ENCODE assay signal across 17 mouse cellular contexts in genomic region chr9:123991312-123991906, GRCm38 (mm10). TPM values are rescaled to one million over a fixed set of nuclear protein-coding genes. Genes with fewer than 3 reads are reported as not detected.
A peak's percentile ranks its signal among the peaks of the same experiment; 100 is the strongest.
DNase-seq lines count a peak whose midpoint lies in the region; ATAC-seq and TF ChIP-seq lines count a peak whose summit lies in the region.
"Had no signal": no experiment of that assay in that cellular context is flagged by ENCODE, and none has a peak within 500 bp of the region (broad histone marks: within the 10 kb centered on the region; RNA-seq: fewer than 3 reads in every experiment).

No protein-coding gene starts in this region.

- peaks cover 9 to 12% of the 10 kb centered on the region in 2 experiments for H3K4me1 ChIP-seq in liver, embryonic 14.5 days (replicated peaks; ENCODE audit: control insufficient read depth in 2 of 2, insufficient read depth in 2 of 2, low read length in 1 of 2)
- H3K4me1 ChIP-seq in midbrain, embryonic 14.5 days (ENCODE audit: control insufficient read depth, insufficient read depth, low read length), result no peaks in the 10 kb centered on the region
- no peaks in the 10 kb centered on the region for H3K4me1 ChIP-seq in cerebellum, adult 2 months (ENCODE audit: control insufficient read depth, insufficient read depth, low read length)
- H3K4me1 ChIP-seq: heart, embryonic 15.5 days; limb, embryonic 13.5 days had no signal

- TF ChIP-seq POLR2A in cerebellum, adult 2 months (IDR thresholded peaks at IDR 0.05; ENCODE audit: borderline replicate concordance, insufficient read depth, low read length), result no peak

- TF ChIP-seq CTCF in layer of hippocampus, adult 2 months (conservative IDR thresholded peaks at IDR 0.05), result no peak
- TF ChIP-seq CTCF in liver, embryonic 14.5 days (IDR thresholded peaks at IDR 0.05; ENCODE audit: low read depth), result no peak
- TF ChIP-seq CTCF in cerebellum, adult 2 months (IDR thresholded peaks at IDR 0.05; ENCODE audit: borderline replicate concordance, insufficient read depth, low read depth, low read length), result no peak

- no peaks in the 10 kb centered on the region for H3K9me3 ChIP-seq in liver, embryonic 14.5 days (ENCODE audit: control insufficient read depth, low read length)
- no peaks in the 10 kb centered on the region for H3K9me3 ChIP-seq in midbrain, embryonic 14.5 days (ENCODE audit: control insufficient read depth, low read length)
- H3K9me3 ChIP-seq: heart, embryonic 15.5 days; limb, embryonic 13.5 days had no signal

- no peak overlapping the region for H3K4me3 ChIP-seq in layer of hippocampus, adult 2 months
- no peak overlapping the region for H3K4me3 ChIP-seq in liver, embryonic 14.5 days (ENCODE audit: insufficient read depth in 1 of 2, low read depth in 2 of 2, low read length in 2 of 2)
- no peak overlapping the region for H3K4me3 ChIP-seq in midbrain, embryonic 14.5 days (replicated peaks; ENCODE audit: low read depth, low read length)
- no peak overlapping the region for H3K4me3 ChIP-seq in cerebellum, adult 2 months (replicated peaks; ENCODE audit: insufficient read depth, low read depth, low read length)
- H3K4me3 ChIP-seq: heart, embryonic 15.5 days; limb, embryonic 13.5 days had no signal

- no peaks in the 10 kb centered on the region for H3K36me3 ChIP-seq in liver, embryonic 14.5 days (replicated peaks; ENCODE audit: control insufficient read depth, insufficient read depth, low read depth)
- no peaks in the 10 kb centered on the region for H3K36me3 ChIP-seq in midbrain, embryonic 14.5 days (ENCODE audit: control insufficient read depth, insufficient read depth, low read length)
- H3K36me3 ChIP-seq: heart, embryonic 15.5 days; limb, embryonic 13.5 days had no signal

- H3K27me3 ChIP-seq in liver, embryonic 14.5 days (ENCODE audit: control insufficient read depth, insufficient read depth, low read length), result no peaks in the 10 kb centered on the region
- no peaks in the 10 kb centered on the region for H3K27me3 ChIP-seq in midbrain, embryonic 14.5 days (ENCODE audit: control insufficient read depth, insufficient read depth, low read length)
- no peaks in the 10 kb centered on the region for H3K27me3 ChIP-seq in cerebellum, adult 2 months (ENCODE audit: control insufficient read depth, insufficient read depth, low read length)
- H3K27me3 ChIP-seq: heart, embryonic 15.5 days; limb, embryonic 13.5 days had no signal

- no peak overlapping the region for H3K4me2 ChIP-seq in liver, embryonic 14.5 days (ENCODE audit: low read depth)
- no peak overlapping the region for H3K4me2 ChIP-seq in midbrain, embryonic 14.5 days (ENCODE audit: low read length)
- H3K4me2 ChIP-seq: heart, embryonic 15.5 days; limb, embryonic 13.5 days had no signal

- peak; percentile 9 to 10 for DNase-seq in layer of hippocampus, adult 2 months (ENCODE audit: low spot score in 2 of 2)
- DNase-seq in layer of hippocampus, postnatal 14 days (ENCODE audit: low spot score in 2 of 2), result no peak
- peak; percentile 18 for DNase-seq in A20 (ENCODE audit: low read depth, low spot score)
- peak; percentile 5 to 69 for DNase-seq in frontal cortex, postnatal 36 days (ENCODE audit: low spot score in 2 of 2)
- no peak for DNase-seq in liver, embryonic 14.5 days (ENCODE audit: low read depth in 3 of 3, low spot score in 3 of 3)
- no peak for DNase-seq in lung, postnatal 10 days
- no peak for DNase-seq in midbrain, embryonic 14.5 days
- no peak for DNase-seq in cerebellum, adult 2 months
- DNase-seq: adrenal gland, adult 2 months; embryo, embryonic 11 days; kidney, postnatal 10 days; lung, postnatal 36 days; thymus, postnatal 4 days had no signal

- H3K9ac ChIP-seq in liver, embryonic 14.5 days (replicated peaks), result no peak overlapping the region
- H3K9ac ChIP-seq in midbrain, embryonic 14.5 days (replicated peaks; ENCODE audit: low read length), result no peak overlapping the region
- H3K9ac ChIP-seq: heart, embryonic 15.5 days; limb, embryonic 13.5 days had no signal

- TF ChIP-seq EP300 in liver, embryonic 14.5 days (IDR thresholded peaks at IDR 0.05; ENCODE audit: low read depth), result no peak

- ATAC-seq in liver, embryonic 14.5 days (ENCODE audit: insufficient read depth), result peak; percentile 57; the same call in 1 of the 2 replicates
- no peak for ATAC-seq in midbrain, embryonic 14.5 days (ENCODE audit: low FRiP score, low TSS enrichment)
- ATAC-seq: hindbrain, embryonic 16.5 days had no signal

- H3K27ac ChIP-seq in layer of hippocampus, adult 2 months, result no peak overlapping the region
- H3K27ac ChIP-seq in liver, embryonic 14.5 days, result no peak overlapping the region
- no peak overlapping the region for H3K27ac ChIP-seq in midbrain, embryonic 14.5 days (replicated peaks; ENCODE audit: low read depth, low read length)
- H3K27ac ChIP-seq in cerebellum, adult 2 months (ENCODE audit: insufficient read depth, low read length), result no peak overlapping the region
- H3K27ac ChIP-seq: heart, embryonic 15.5 days; limb, embryonic 13.5 days had no signal

- 0% methylated on average over 1 of the region's 1 CpGs for WGBS in liver, embryonic 14.5 days (ENCODE audit: insufficient replicate concordance)
- 62% methylated on average over 1 of the region's 1 CpGs for WGBS in midbrain, embryonic 14.5 days
- WGBS in cerebellum, adult 2 months, result 67% methylated on average over 1 of the region's 1 CpGs

RNA-seq across cellular contexts. Expression of gene Ccr1l1, which starts 13.2 kb away (rescaled TPM):
- not detected for total RNA-seq in layer of hippocampus, adult 2 months (2021)
- total RNA-seq in layer of hippocampus, postnatal 14 days (2021), result not detected
- 0.04 TPM in 1 of 2 replicates, not detected in the other for polyA plus RNA-seq in liver, embryonic 14.5 days (2012; rRNA removed)
- not detected in 2 replicates for polyA plus RNA-seq in liver, embryonic 14.5 days (2014; fragmentation: Nextera tagmentation; extraction: Ambion mirVana)
- polyA plus RNA-seq in midbrain, embryonic 14.5 days (2014; fragmentation: Nextera tagmentation; extraction: Ambion mirVana), result not detected in 2 replicates
- polyA plus RNA-seq in cerebellum, adult 2 months (2012; rRNA removed), result 0.10 TPM in 1 of 2 replicates, not detected in the other
- total RNA-seq: adrenal gland, adult 2 months; gastrocnemius, adult 8-10 months had no signal
- polyA plus RNA-seq: adrenal gland, adult 2 months; heart, embryonic 15.5 days; hindbrain, embryonic 16.5 days; limb, embryonic 13.5 days had no signal

RNA-seq across cellular contexts. Expression of gene Ccr1, which starts 22.9 kb away (rescaled TPM):
- under 1 TPM in 1 of 2 experiments, not detected in 1; 0.46 TPM for total RNA-seq in layer of hippocampus, adult 2 months (2021)
- under 1 TPM; 0.57 to 0.62 TPM for total RNA-seq in layer of hippocampus, postnatal 14 days (2021)
- polyA plus RNA-seq in liver, embryonic 14.5 days (2012; rRNA removed), result 0.70 and 1.4 TPM in 2 replicates
- polyA plus RNA-seq in liver, embryonic 14.5 days (2014; fragmentation: Nextera tagmentation; extraction: Ambion mirVana), result 2.0 and 2.4 TPM in 2 replicates
- 1.7 TPM in 1 of 2 replicates, not detected in the other for polyA plus RNA-seq in midbrain, embryonic 14.5 days (2014; fragmentation: Nextera tagmentation; extraction: Ambion mirVana)
- polyA plus RNA-seq in cerebellum, adult 2 months (2012; rRNA removed), result 0.13 and 0.16 TPM in 2 replicates

RNA-seq across cellular contexts. Expression of gene Ccr3, which starts 30.4 kb away (rescaled TPM):
- total RNA-seq in layer of hippocampus, adult 2 months (2021), result not detected
- total RNA-seq in layer of hippocampus, postnatal 14 days (2021), result not detected
- polyA plus RNA-seq in liver, embryonic 14.5 days (2012; rRNA removed), result 0.02 and 0.07 TPM in 2 replicates
- 0.05 and 0.13 TPM in 2 replicates for polyA plus RNA-seq in liver, embryonic 14.5 days (2014; fragmentation: Nextera tagmentation; extraction: Ambion mirVana)
- not detected in 2 replicates for polyA plus RNA-seq in midbrain, embryonic 14.5 days (2014; fragmentation: Nextera tagmentation; extraction: Ambion mirVana)
- not detected in 2 replicates for polyA plus RNA-seq in cerebellum, adult 2 months (2012; rRNA removed)
- total RNA-seq: adrenal gland, adult 2 months had no signal
- polyA plus RNA-seq: adrenal gland, adult 2 months; hindbrain, embryonic 16.5 days had no signal

Comparison
In these comparisons a context has a peak if more than half of its experiments do, and no peak if none do; other contexts are left out.
1. DNase-seq: peak in layer of hippocampus, adult 2 months (2 of 2), A20 (single experiment) and frontal cortex, postnatal 36 days (2 of 2); none in layer of hippocampus, postnatal 14 days (0 of 2), liver, embryonic 14.5 days (0 of 3), lung, postnatal 10 days (single experiment), midbrain, embryonic 14.5 days (single experiment) and cerebellum, adult 2 months (0 of 2).